Mouse (Mus musculus): ENCODE measurements around the gene Sv2c. TPM values are rescaled to one million over a fixed set of nuclear protein-coding genes. Genes with fewer than 3 reads are reported as not detected.
A peak's percentile ranks its signal among the peaks of the same experiment; 100 is the strongest.
"Not testable (repeated sequence)": the region's sequence is repeated elsewhere in the genome, so short reads cannot be mapped to it uniquely, and the experiment has no call there.

The Sv2c gene
- total RNA-seq, 1 experiment from 2014 or later = not detected

- ATAC-seq (replicated peaks; ENCODE audit: insufficient number of reproducible peaks, low FRiP score, low TSS enrichment, poor library complexity, severe bottlenecking) = not testable (repeated sequence)
Observed at GRCm38 (mm10) chr13:96081754-96082153, 50.6 kb downstream of the Sv2c start, which contains the start of gene Gm17190. Gene Gm17190, plus strand, starts transcription at chr13:96082054.

- not testable (repeated sequence) for ATAC-seq (replicated peaks; ENCODE audit: insufficient number of reproducible peaks, low FRiP score, low TSS enrichment, poor library complexity, severe bottlenecking)
Observed at GRCm38 (mm10) chr13:96081276-96081675, 51.1 kb downstream of the Sv2c start, which contains the start of gene Gm20075. Gene Gm20075, minus strand, starts transcription at chr13:96081376.

GRCm38 (mm10) chr13:96073555-96073954 is 58.8 kb downstream of the Sv2c start:
- ATAC-seq (replicated peaks; ENCODE audit: insufficient number of reproducible peaks, low FRiP score, low TSS enrichment, poor library complexity, severe bottlenecking) = no peak

- no peak for ATAC-seq (replicated peaks; ENCODE audit: insufficient number of reproducible peaks, low FRiP score, low TSS enrichment, poor library complexity, severe bottlenecking)
Observed at GRCm38 (mm10) chr13:96052755-96053154, 79.6 kb downstream of the Sv2c start.

GRCm38 (mm10) chr13:96045396-96045795 is 87.0 kb downstream of the Sv2c start:
- ATAC-seq (replicated peaks; ENCODE audit: insufficient number of reproducible peaks, low FRiP score, low TSS enrichment, poor library complexity, severe bottlenecking) = no peak

- ATAC-seq (replicated peaks; ENCODE audit: insufficient number of reproducible peaks, low FRiP score, low TSS enrichment, poor library complexity, severe bottlenecking) = no peak
Observed at GRCm38 (mm10) chr13:96040275-96041042, 91.9 kb downstream of the Sv2c start.

GRCm38 (mm10) chr13:96039536-96039935 is 92.8 kb downstream of the Sv2c start:
- no peak for ATAC-seq (replicated peaks; ENCODE audit: insufficient number of reproducible peaks, low FRiP score, low TSS enrichment, poor library complexity, severe bottlenecking)

- peak; percentile 61; the same call in 1 of the 2 replicates for ATAC-seq (replicated peaks; ENCODE audit: insufficient number of reproducible peaks, low FRiP score, low TSS enrichment, poor library complexity, severe bottlenecking)
Observed at GRCm38 (mm10) chr13:96030368-96031223, 101.8 kb downstream of the Sv2c start.

- no peak for ATAC-seq (replicated peaks; ENCODE audit: insufficient number of reproducible peaks, low FRiP score, low TSS enrichment, poor library complexity, severe bottlenecking)
Observed at GRCm38 (mm10) chr13:96023858-96024257, 108.5 kb downstream of the Sv2c start.

- no peak for ATAC-seq (replicated peaks; ENCODE audit: insufficient number of reproducible peaks, low FRiP score, low TSS enrichment, poor library complexity, severe bottlenecking)
Observed at GRCm38 (mm10) chr13:96015516-96015915, 116.9 kb downstream of the Sv2c start.

- no peak for ATAC-seq (replicated peaks; ENCODE audit: insufficient number of reproducible peaks, low FRiP score, low TSS enrichment, poor library complexity, severe bottlenecking)
Observed at GRCm38 (mm10) chr13:96010861-96011511, 121.4 kb downstream of the Sv2c start.

GRCm38 (mm10) chr13:96008975-96009374 is 123.4 kb downstream of the Sv2c start:
- no peak for ATAC-seq (replicated peaks; ENCODE audit: insufficient number of reproducible peaks, low FRiP score, low TSS enrichment, poor library complexity, severe bottlenecking)

GRCm38 (mm10) chr13:96008154-96008553 is 124.2 kb downstream of the Sv2c start:
- ATAC-seq (replicated peaks; ENCODE audit: insufficient number of reproducible peaks, low FRiP score, low TSS enrichment, poor library complexity, severe bottlenecking) = no peak

GRCm38 (mm10) chr13:96003539-96003938 is 128.8 kb downstream of the Sv2c start:
- ATAC-seq (replicated peaks; ENCODE audit: insufficient number of reproducible peaks, low FRiP score, low TSS enrichment, poor library complexity, severe bottlenecking) = 0 out of 2 replicates have a peak, but pooled peaks have one; percentile 22

GRCm38 (mm10) chr13:96002475-96002874 is 129.9 kb downstream of the Sv2c start:
- no peak for ATAC-seq (replicated peaks; ENCODE audit: insufficient number of reproducible peaks, low FRiP score, low TSS enrichment, poor library complexity, severe bottlenecking)

- ATAC-seq (replicated peaks; ENCODE audit: insufficient number of reproducible peaks, low FRiP score, low TSS enrichment, poor library complexity, severe bottlenecking) = no peak
Observed at GRCm38 (mm10) chr13:95999396-95999795, 133.0 kb downstream of the Sv2c start.

GRCm38 (mm10) chr13:95997294-95997693 is 135.1 kb downstream of the Sv2c start:
- no peak for ATAC-seq (replicated peaks; ENCODE audit: insufficient number of reproducible peaks, low FRiP score, low TSS enrichment, poor library complexity, severe bottlenecking)

GRCm38 (mm10) chr13:95994705-95995703 is 137.4 kb downstream of the Sv2c start:
- no peak for ATAC-seq (replicated peaks; ENCODE audit: insufficient number of reproducible peaks, low FRiP score, low TSS enrichment, poor library complexity, severe bottlenecking)
